Mouse (Mus musculus): ENCODE data around the gene Nudt8. TPM values are rescaled to one million over a fixed set of nuclear protein-coding genes. Genes with fewer than 3 reads are reported as not detected.
"Not testable (repeated sequence)": the region's sequence is repeated elsewhere in the genome, so short reads cannot be mapped to it uniquely, and the experiment has no call there.

Gene Nudt8
- total and polyA plus RNA-seq, 2 experiments from 2014 or later = 25.9 to 29.1 TPM

DNA sequence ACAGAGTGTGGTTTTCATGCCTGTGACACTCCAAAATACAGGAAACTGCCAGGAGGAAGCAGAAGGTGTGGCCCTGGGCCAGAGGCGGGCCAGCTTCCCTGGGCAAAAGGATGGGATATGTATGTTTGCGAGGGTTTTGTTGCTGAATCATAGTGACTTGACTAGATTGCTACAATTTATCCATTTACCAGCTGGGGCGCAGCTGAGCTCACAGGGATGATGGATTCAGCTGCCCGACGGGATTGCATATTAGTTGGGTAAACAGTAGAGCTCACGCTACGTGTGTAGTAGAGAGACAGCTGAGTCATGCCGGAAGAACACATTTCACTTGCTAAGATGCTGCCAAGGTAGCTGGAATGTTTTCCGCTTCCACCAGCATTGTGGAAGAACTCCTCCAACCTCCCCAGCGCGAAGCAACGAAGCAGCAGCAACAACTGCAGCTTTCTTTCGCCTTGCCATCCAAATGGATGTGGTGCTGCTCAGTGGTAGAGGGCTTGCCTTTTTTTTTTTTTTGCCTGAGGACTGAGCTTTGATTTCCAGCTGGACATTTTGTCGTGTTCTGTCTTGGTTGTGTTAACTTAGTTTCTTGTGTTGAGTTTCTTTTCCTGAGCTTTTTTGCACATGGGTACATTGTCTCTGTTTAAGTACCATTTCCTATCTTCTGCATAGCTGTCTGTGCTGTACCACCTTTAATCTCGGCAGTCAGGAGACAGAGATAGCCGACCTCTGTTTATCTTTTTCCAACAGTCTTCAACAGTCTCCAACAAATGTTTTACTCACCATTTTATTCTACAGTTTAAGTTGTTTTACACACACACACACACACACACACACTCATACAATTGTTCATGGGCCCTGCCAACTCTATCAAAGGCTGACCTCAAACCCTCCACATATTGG lies 45.8 kb downstream of the Nudt8 start, which contains the start of gene Gstp2:
TSS of gene Gstp2 (minus strand) at position 58 of the 900 bp plus-strand sequence.
- Histone ChIP-seq H3K4me2 (ENCODE audit: low read depth, low read length) (peak within 1 kb of the TSS; percentile 33), H3K9ac (replicated peaks; ENCODE audit: low read length) (no peak within 1 kb of the TSS), H3K27ac (no peak within 1 kb of the TSS), H3K4me1 (ENCODE audit: insufficient read depth, low read length) (no peaks in the 10 kb centered on the region), H3K36me3 (ENCODE audit: insufficient read depth, low read length) (no peaks in the 10 kb centered on the region), H3K9me3 (ENCODE audit: low read length) (no peaks in the 10 kb centered on the region), H3K4me3 (ENCODE audit: low read length) (no peak within 1 kb of the TSS), H3K27me3 (ENCODE audit: insufficient read depth, low read length) (no peaks in the 10 kb centered on the region)
- TF ChIP-seq CTCF (IDR thresholded peaks at IDR 0.05; ENCODE audit: low read depth) = peak; percentile 59
- 41% methylated on average over 16 of the region's 16 CpGs for WGBS
- ATAC-seq = peak; percentile 79
- peak; percentile 78 for DNase-seq (ENCODE audit: low spot score)

- Histone ChIP-seq H3K27me3 (ENCODE audit: insufficient read depth, low read length) (no peaks in the 10 kb centered on the region), H3K9ac (replicated peaks; ENCODE audit: low read length) (no peak overlapping the region), H3K36me3 (ENCODE audit: insufficient read depth, low read length) (no peaks in the 10 kb centered on the region), H3K27ac (no peak overlapping the region), H3K4me3 (ENCODE audit: low read length) (no peak overlapping the region), H3K4me1 (ENCODE audit: insufficient read depth, low read length) (no peaks in the 10 kb centered on the region), H3K9me3 (ENCODE audit: low read length) (no peaks in the 10 kb centered on the region), H3K4me2 (ENCODE audit: low read depth, low read length) (no peak overlapping the region)
- WGBS = 84% methylated on average over 8 of the region's 8 CpGs
- TF ChIP-seq CTCF (IDR thresholded peaks at IDR 0.05; ENCODE audit: low read depth) = no peak
- no peak for DNase-seq (ENCODE audit: low spot score)
- ATAC-seq = no peak
Observed at GRCm38 (mm10) chr19:4046866-4047254, 46.5 kb downstream of the Nudt8 start.

GRCm38 (mm10) chr19:4047859-4048258 lies 47.5 kb downstream of the Nudt8 start:
- DNase-seq (ENCODE audit: low spot score) = peak; percentile 90
- H3K36me3 ChIP-seq (ENCODE audit: insufficient read depth, low read length) = no peaks in the 10 kb centered on the region
- 16% methylated on average over 4 of the region's 4 CpGs for WGBS

GRCm38 (mm10) chr19:4049069-4049468 lies 48.7 kb downstream of the Nudt8 start:
- H3K36me3 ChIP-seq (ENCODE audit: insufficient read depth, low read length); H3K9me3 ChIP-seq (ENCODE audit: low read length); H3K9ac ChIP-seq (replicated peaks; ENCODE audit: low read length); H3K4me1 ChIP-seq (ENCODE audit: insufficient read depth, low read length); DNase-seq (ENCODE audit: low spot score); ATAC-seq; H3K27me3 ChIP-seq (ENCODE audit: insufficient read depth, low read length); H3K4me3 ChIP-seq (ENCODE audit: low read length); H3K27ac ChIP-seq; H3K4me2 ChIP-seq (ENCODE audit: low read depth, low read length): not testable (repeated sequence)
- WGBS = 83% methylated on average over 5 of the region's 5 CpGs
- TF ChIP-seq CTCF (IDR thresholded peaks at IDR 0.05; ENCODE audit: low read depth) = 0 out of 2 replicates have a peak, but pooled peaks have one; percentile 15

More at GRCm38 (mm10) chr19:4047859-4048258, 47.5 kb downstream of the Nudt8 start:
- no peaks in the 10 kb centered on the region for H3K4me1 ChIP-seq (ENCODE audit: insufficient read depth, low read length)
- H3K27me3 ChIP-seq (ENCODE audit: insufficient read depth, low read length) = no peaks in the 10 kb centered on the region
- ATAC-seq = no peak
- H3K9me3 ChIP-seq (ENCODE audit: low read length) = no peaks in the 10 kb centered on the region
- TF ChIP-seq CTCF (IDR thresholded peaks at IDR 0.05; ENCODE audit: low read depth) = peak; percentile 80
- H3K9ac ChIP-seq (replicated peaks; ENCODE audit: low read length) = no peak overlapping the region
- H3K4me2 ChIP-seq (ENCODE audit: low read depth, low read length) = no peak overlapping the region
- H3K27ac ChIP-seq = no peak overlapping the region
- H3K4me3 ChIP-seq (ENCODE audit: low read length) = no peak overlapping the region

- Histone ChIP-seq H3K36me3 (ENCODE audit: insufficient read depth, low read length) (no peaks in the 10 kb centered on the region), H3K4me1 (ENCODE audit: insufficient read depth, low read length) (no peaks in the 10 kb centered on the region), H3K9me3 (ENCODE audit: low read length) (no peaks in the 10 kb centered on the region), H3K27me3 (ENCODE audit: insufficient read depth, low read length) (no peaks in the 10 kb centered on the region), H3K27ac (no peak overlapping the region), H3K9ac (replicated peaks; ENCODE audit: low read length) (no peak overlapping the region), H3K4me2 (ENCODE audit: low read depth, low read length) (no peak overlapping the region), H3K4me3 (ENCODE audit: low read length) (no peak overlapping the region)
- ATAC-seq (no peak), DNase-seq (ENCODE audit: low spot score) (no peak)
- WGBS = 94% methylated on average over 5 of the region's 5 CpGs
- peak; percentile 5; the same call in 1 of the 2 replicates for TF ChIP-seq CTCF (IDR thresholded peaks at IDR 0.05; ENCODE audit: low read depth)
Observed at GRCm38 (mm10) chr19:4051016-4051415, 50.6 kb downstream of the Nudt8 start.

Other genes starting within 250 kb of the Nudt8 start
Only the 30 nearest of the 32 such genes appear.
- gene Chka, start 148.8 kb upstream of the Nudt8 start, total RNA-seq (2014; rRNA removed) = 57.3 and 68.9 TPM in 2 replicates
- gene Chka, start 148.8 kb upstream of the Nudt8 start, polyA plus RNA-seq (2015; fragmentation: Nextera tagmentation; extraction: Ambion mirVana) = 53.9 and 57.3 TPM in 2 replicates
- gene Tcirg1, start 93.4 kb upstream of the Nudt8 start, total RNA-seq (2014; rRNA removed) = 35.4 and 44.0 TPM in 2 replicates
- 16.8 and 17.3 TPM in 2 replicates for gene Tcirg1, start 93.4 kb upstream of the Nudt8 start, polyA plus RNA-seq (2015; fragmentation: Nextera tagmentation; extraction: Ambion mirVana)
- 212 and 221 TPM in 2 replicates for gene Ndufs8, start 87.8 kb upstream of the Nudt8 start, total RNA-seq (2014; rRNA removed)
- gene Ndufs8, start 87.8 kb upstream of the Nudt8 start, polyA plus RNA-seq (2015; fragmentation: Nextera tagmentation; extraction: Ambion mirVana) = 366 and 367 TPM in 2 replicates
- 2.2 and 3.0 TPM in 2 replicates for gene Aldh3b1, start 70.8 kb upstream of the Nudt8 start, total RNA-seq (2014; rRNA removed)
- 3.5 and 4.3 TPM in 2 replicates for gene Aldh3b1, start 70.8 kb upstream of the Nudt8 start, polyA plus RNA-seq (2015; fragmentation: Nextera tagmentation; extraction: Ambion mirVana)
- 12.8 and 19.9 TPM in 2 replicates for gene Unc93b1, start 65.4 kb upstream of the Nudt8 start, total RNA-seq (2014; rRNA removed)
- gene Unc93b1, start 65.4 kb upstream of the Nudt8 start, polyA plus RNA-seq (2015; fragmentation: Nextera tagmentation; extraction: Ambion mirVana) = 15.3 and 16.3 TPM in 2 replicates
- gene Aldh3b3, start 41.9 kb upstream of the Nudt8 start, total RNA-seq (2014; rRNA removed) = not detected in 2 replicates
- gene Aldh3b3, start 41.9 kb upstream of the Nudt8 start, polyA plus RNA-seq (2015; fragmentation: Nextera tagmentation; extraction: Ambion mirVana) = not detected in 2 replicates
- gene Aldh3b2, start 28.3 kb upstream of the Nudt8 start, total RNA-seq (2014; rRNA removed) = 0.32 and 1.1 TPM in 2 replicates
- gene Aldh3b2, start 28.3 kb upstream of the Nudt8 start, polyA plus RNA-seq (2015; fragmentation: Nextera tagmentation; extraction: Ambion mirVana) = 0.95 and 1.4 TPM in 2 replicates
- 3.3 and 7.3 TPM in 2 replicates for gene Acy3, start 14.0 kb upstream of the Nudt8 start, total RNA-seq (2014; rRNA removed)
- 2.8 and 3.5 TPM in 2 replicates for gene Acy3, start 14.0 kb upstream of the Nudt8 start, polyA plus RNA-seq (2015; fragmentation: Nextera tagmentation; extraction: Ambion mirVana)
- not detected in 2 replicates for gene Tbx10, start 7.8 kb upstream of the Nudt8 start, total RNA-seq (2014; rRNA removed)
- 0.36 and 0.39 TPM in 2 replicates for gene Tbx10, start 7.8 kb upstream of the Nudt8 start, polyA plus RNA-seq (2015; fragmentation: Nextera tagmentation; extraction: Ambion mirVana)
- 2.5 and 3.5 TPM in 2 replicates for gene Gm49405, start within 50 bp of the Nudt8 start, total RNA-seq (2014; rRNA removed)
- gene Gm49405, start within 50 bp of the Nudt8 start, polyA plus RNA-seq (2015; fragmentation: Nextera tagmentation; extraction: Ambion mirVana) = 2.1 and 2.2 TPM in 2 replicates
- gene Doc2g, start 2.7 kb downstream of the Nudt8 start, total RNA-seq (2014; rRNA removed) = 3.7 and 3.9 TPM in 2 replicates
- gene Doc2g, start 2.7 kb downstream of the Nudt8 start, polyA plus RNA-seq (2015; fragmentation: Nextera tagmentation; extraction: Ambion mirVana) = 3.5 and 3.7 TPM in 2 replicates
- 160 and 203 TPM in 2 replicates for gene Ndufv1, start 12.2 kb downstream of the Nudt8 start, total RNA-seq (2014; rRNA removed)
- 285 and 291 TPM in 2 replicates for gene Ndufv1, start 12.2 kb downstream of the Nudt8 start, polyA plus RNA-seq (2015; fragmentation: Nextera tagmentation; extraction: Ambion mirVana)
- 317 and 335 TPM in 2 replicates for gene Gstp1, start 37.4 kb downstream of the Nudt8 start, total RNA-seq (2014; rRNA removed)
- 575 and 599 TPM in 2 replicates for gene Gstp1, start 37.4 kb downstream of the Nudt8 start, polyA plus RNA-seq (2015; fragmentation: Nextera tagmentation; extraction: Ambion mirVana)
- 0.52 TPM in 1 of 2 replicates, not detected in the other for gene Gstp2, start 45.4 kb downstream of the Nudt8 start, total RNA-seq (2014; rRNA removed)
- gene Gstp2, start 45.4 kb downstream of the Nudt8 start, polyA plus RNA-seq (2015; fragmentation: Nextera tagmentation; extraction: Ambion mirVana) = 2.2 and 3.0 TPM in 2 replicates
- gene Gstp3, start 59.0 kb downstream of the Nudt8 start, total RNA-seq (2014; rRNA removed) = not detected in 2 replicates
- not detected in 2 replicates for gene Gstp3, start 59.0 kb downstream of the Nudt8 start, polyA plus RNA-seq (2015; fragmentation: Nextera tagmentation; extraction: Ambion mirVana)
- gene Cabp2, start 81.0 kb downstream of the Nudt8 start, total RNA-seq (2014; rRNA removed) = not detected in 2 replicates
- gene Cabp2, start 81.0 kb downstream of the Nudt8 start, polyA plus RNA-seq (2015; fragmentation: Nextera tagmentation; extraction: Ambion mirVana) = not detected in 2 replicates
- 49.4 and 57.5 TPM in 2 replicates for gene Cdk2ap2, start 96.6 kb downstream of the Nudt8 start, total RNA-seq (2014; rRNA removed)
- gene Cdk2ap2, start 96.6 kb downstream of the Nudt8 start, polyA plus RNA-seq (2015; fragmentation: Nextera tagmentation; extraction: Ambion mirVana) = 63.9 and 64.6 TPM in 2 replicates
- 134 and 142 TPM in 2 replicates for gene Pitpnm1, start 99.4 kb downstream of the Nudt8 start, total RNA-seq (2014; rRNA removed)
- 88.0 and 91.9 TPM in 2 replicates for gene Pitpnm1, start 99.4 kb downstream of the Nudt8 start, polyA plus RNA-seq (2015; fragmentation: Nextera tagmentation; extraction: Ambion mirVana)
- gene Aip, start 125.3 kb downstream of the Nudt8 start, total RNA-seq (2014; rRNA removed) = 33.4 and 38.2 TPM in 2 replicates
- gene Aip, start 125.3 kb downstream of the Nudt8 start, polyA plus RNA-seq (2015; fragmentation: Nextera tagmentation; extraction: Ambion mirVana) = 89.4 and 94.3 TPM in 2 replicates
- gene Gpr152, start 139.2 kb downstream of the Nudt8 start, total RNA-seq (2014; rRNA removed) = 0.37 TPM in 1 of 2 replicates, not detected in the other
- 0.05 TPM in 1 of 2 replicates, not detected in the other for gene Gpr152, start 139.2 kb downstream of the Nudt8 start, polyA plus RNA-seq (2015; fragmentation: Nextera tagmentation; extraction: Ambion mirVana)
- gene Cabp4, start 143.5 kb downstream of the Nudt8 start, total RNA-seq (2014; rRNA removed) = not detected in 2 replicates
- gene Cabp4, start 143.5 kb downstream of the Nudt8 start, polyA plus RNA-seq (2015; fragmentation: Nextera tagmentation; extraction: Ambion mirVana) = 0.29 and 0.51 TPM in 2 replicates
- 71.5 and 137 TPM in 2 replicates for gene Coro1b, start 148.0 kb downstream of the Nudt8 start, total RNA-seq (2014; rRNA removed)
- 90.7 and 114 TPM in 2 replicates for gene Coro1b, start 148.0 kb downstream of the Nudt8 start, polyA plus RNA-seq (2015; fragmentation: Nextera tagmentation; extraction: Ambion mirVana)
- 1.0 TPM in 1 of 2 replicates, not detected in the other for gene Ptprcap, start 153.0 kb downstream of the Nudt8 start, total RNA-seq (2014; rRNA removed)
- 0.40 and 0.44 TPM in 2 replicates for gene Ptprcap, start 153.0 kb downstream of the Nudt8 start, polyA plus RNA-seq (2015; fragmentation: Nextera tagmentation; extraction: Ambion mirVana)
- 17.6 and 24.7 TPM in 2 replicates for gene Rps6kb2, start 162.8 kb downstream of the Nudt8 start, total RNA-seq (2014; rRNA removed)
- 49.6 and 56.5 TPM in 2 replicates for gene Rps6kb2, start 162.8 kb downstream of the Nudt8 start, polyA plus RNA-seq (2015; fragmentation: Nextera tagmentation; extraction: Ambion mirVana)
- gene Carns1, start 174.9 kb downstream of the Nudt8 start, total RNA-seq (2014; rRNA removed) = 5.5 and 8.3 TPM in 2 replicates
- gene Carns1, start 174.9 kb downstream of the Nudt8 start, polyA plus RNA-seq (2015; fragmentation: Nextera tagmentation; extraction: Ambion mirVana) = 7.1 and 7.5 TPM in 2 replicates
- 2.7 and 3.8 TPM in 2 replicates for gene Tbc1d10c, start 190.7 kb downstream of the Nudt8 start, total RNA-seq (2014; rRNA removed)
- gene Tbc1d10c, start 190.7 kb downstream of the Nudt8 start, polyA plus RNA-seq (2015; fragmentation: Nextera tagmentation; extraction: Ambion mirVana) = 0.95 and 1.4 TPM in 2 replicates
- gene Ppp1ca, start 191.5 kb downstream of the Nudt8 start, total RNA-seq (2014; rRNA removed) = 502 and 597 TPM in 2 replicates
- gene Ppp1ca, start 191.5 kb downstream of the Nudt8 start, polyA plus RNA-seq (2015; fragmentation: Nextera tagmentation; extraction: Ambion mirVana) = 564 and 571 TPM in 2 replicates
- gene Rad9a, start 201.1 kb downstream of the Nudt8 start, total RNA-seq (2014; rRNA removed) = 15.8 and 25.8 TPM in 2 replicates
- 13.7 and 14.6 TPM in 2 replicates for gene Rad9a, start 201.1 kb downstream of the Nudt8 start, polyA plus RNA-seq (2015; fragmentation: Nextera tagmentation; extraction: Ambion mirVana)
- 0.42 and 3.8 TPM in 2 replicates for gene Clcf1, start 213.7 kb downstream of the Nudt8 start, total RNA-seq (2014; rRNA removed)
- 0.83 TPM in 2 replicates for gene Clcf1, start 213.7 kb downstream of the Nudt8 start, polyA plus RNA-seq (2015; fragmentation: Nextera tagmentation; extraction: Ambion mirVana)
- not detected in 2 replicates for gene AC109138.7, start 213.8 kb downstream of the Nudt8 start, total RNA-seq (2014; rRNA removed)
- not detected in 2 replicates for gene AC109138.7, start 213.8 kb downstream of the Nudt8 start, polyA plus RNA-seq (2015; fragmentation: Nextera tagmentation; extraction: Ambion mirVana)